Mouse (Mus musculus) R1 (cell line): ENCODE results near the gene Cadm4.

Experiments
- DNase-seq: peaks from one replicate; pipeline ENCODE4 v3.0.0-alpha.2; 2018; ENCODE audit warnings: low read depth, low spot score

Gene Cadm4

GRCm38 (mm10) chr7:24481474-24482207 lies at the start of gene Cadm4:
Cadm4 (plus strand) TSS chr7:24482023.
- peak; percentile 81 for DNase-seq

- no peak for DNase-seq
Measured at GRCm38 (mm10) chr7:24435305-24435704, 46.5 kb upstream of the Cadm4 start.

GRCm38 (mm10) chr7:24437981-24438380 lies 43.8 kb upstream of the Cadm4 start:
- DNase-seq = no peak

- DNase-seq = no peak
Measured at GRCm38 (mm10) chr7:24439191-24439590, 42.6 kb upstream of the Cadm4 start.

- DNase-seq = no peak
Measured at GRCm38 (mm10) chr7:24439891-24440290, 41.9 kb upstream of the Cadm4 start.

GRCm38 (mm10) chr7:24441785-24442184 lies 40.0 kb upstream of the Cadm4 start:
- peak; percentile 93 for DNase-seq

GRCm38 (mm10) chr7:24442313-24442712 lies 39.5 kb upstream of the Cadm4 start:
- DNase-seq = no peak

GRCm38 (mm10) chr7:24445266-24445926 lies 36.4 kb upstream of the Cadm4 start:
- no peak for DNase-seq

GRCm38 (mm10) chr7:24446697-24447340 lies 35.0 kb upstream of the Cadm4 start:
- no peak for DNase-seq

GRCm38 (mm10) chr7:24448782-24449517 lies 32.9 kb upstream of the Cadm4 start:
- peak; percentile 50 for DNase-seq

GRCm38 (mm10) chr7:24450585-24451017 lies 31.2 kb upstream of the Cadm4 start:
- DNase-seq = peak; percentile 54

GRCm38 (mm10) chr7:24451855-24452311 lies 29.9 kb upstream of the Cadm4 start, which contains the start of gene Irgc1:
Irgc1 (minus strand) TSS chr7:24452297.
- DNase-seq = no peak

GRCm38 (mm10) chr7:24454199-24454598 lies 27.6 kb upstream of the Cadm4 start:
- peak; percentile 73 for DNase-seq

- DNase-seq = no peak
Measured at GRCm38 (mm10) chr7:24455726-24456125, 26.1 kb upstream of the Cadm4 start.

- peak; percentile 75 for DNase-seq
Measured at GRCm38 (mm10) chr7:24457726-24458370, 24.0 kb upstream of the Cadm4 start.

- peak; percentile 88 for DNase-seq
Measured at GRCm38 (mm10) chr7:24459440-24459839, 22.4 kb upstream of the Cadm4 start.

- peak; percentile 78 for DNase-seq
Measured at GRCm38 (mm10) chr7:24459843-24460242, 22.0 kb upstream of the Cadm4 start.

GRCm38 (mm10) chr7:24461376-24462051 lies 20.3 kb upstream of the Cadm4 start:
- DNase-seq = peak; percentile 96

GRCm38 (mm10) chr7:24462388-24463319 lies 19.2 kb upstream of the Cadm4 start, which contains the start of gene Plaur:
Plaur (plus strand) TSS chr7:24462484.
- DNase-seq = peak; percentile 81
